Mouse (Mus musculus) ovary, adult 2 months (tissue): ENCODE measurements around the gene Nlrp4b. TPM values are rescaled to one million over a fixed set of nuclear protein-coding genes. Genes with fewer than 3 reads are reported as not detected.

ENCODE experiments used
- polyA plus RNA-seq: library from polyadenylated mRNA; depleted of rRNA; stranded (reverse); fragments of >200 nt; gene quantifications from 2 replicates; pipeline ENCODE4 v1.2.3, GENCODE M21; 2012; rRNA removed

Gene Nlrp4b
- 0.47 and 0.68 TPM in 2 replicates for polyA plus RNA-seq

GRCm38 (mm10) chr7:10687489-10687888 is at the start of gene Nlrp4b:
TSS of gene Nlrp4b (plus strand) at chr7:10687789.

GRCm38 (mm10) chr7:10754264-10754663 is 66.7 kb downstream of the Nlrp4b start, which contains the start of gene Vmn1r71:
TSS of gene Vmn1r71 (minus strand) at chr7:10754364.

Other genes with a start within 250 kb of the Nlrp4b start
- gene Vmn1r67, start 244.5 kb upstream of the Nlrp4b start, polyA plus RNA-seq, result not detected in 2 replicates
- 0.43 and 0.53 TPM in 2 replicates for gene Zik1, start 192.4 kb upstream of the Nlrp4b start, polyA plus RNA-seq
- gene Vmn1r68, start 129.3 kb upstream of the Nlrp4b start, polyA plus RNA-seq, result not detected in 2 replicates
- gene Vmn1r69, start 74.1 kb upstream of the Nlrp4b start, polyA plus RNA-seq, result not detected in 2 replicates
- not detected in 2 replicates for gene Vmn1r70, start 56.3 kb upstream of the Nlrp4b start, polyA plus RNA-seq
- not detected in 2 replicates for gene Vmn1r71, start 66.6 kb downstream of the Nlrp4b start, polyA plus RNA-seq
- not detected in 2 replicates for gene Zscan4b, start 217.3 kb downstream of the Nlrp4b start, polyA plus RNA-seq